Mouse (Mus musculus) adrenal gland, postnatal 10 days (tissue): ENCODE measurements at regions not wholly inside any gene's neighbourhood (a gene's known extent, or its start where the extent isn't known, plus 50 kb on each side); places are given as distances from the start of the nearest gene placed in this dataset.
A peak's percentile ranks its signal among the peaks of the same experiment; 100 is the strongest.

Source experiments
- DNase-seq: peaks from one replicate; pipeline ENCODE4 v3.0.0; 2021; ENCODE audit warnings: mixed read lengths

DNA sequence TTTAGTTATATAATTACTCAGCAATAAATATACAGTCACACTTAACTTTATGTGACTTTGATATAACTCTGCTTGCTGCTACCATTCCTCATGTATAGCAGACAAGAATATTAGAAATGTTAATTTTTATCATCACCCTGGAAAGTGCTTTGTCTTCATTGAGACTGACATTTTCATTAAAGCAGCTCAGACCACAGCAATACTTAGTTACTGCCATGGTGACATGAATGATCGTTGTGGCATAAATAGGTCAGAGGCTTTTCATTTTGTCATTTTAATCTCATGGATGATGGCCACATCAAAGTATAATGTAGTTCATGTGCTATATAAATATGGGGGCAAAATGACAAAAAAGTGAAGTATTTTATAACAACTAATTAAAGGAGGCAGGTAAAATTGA, 498.1 kb downstream of the Slc22a22 start:
- no peak for DNase-seq

DNA sequence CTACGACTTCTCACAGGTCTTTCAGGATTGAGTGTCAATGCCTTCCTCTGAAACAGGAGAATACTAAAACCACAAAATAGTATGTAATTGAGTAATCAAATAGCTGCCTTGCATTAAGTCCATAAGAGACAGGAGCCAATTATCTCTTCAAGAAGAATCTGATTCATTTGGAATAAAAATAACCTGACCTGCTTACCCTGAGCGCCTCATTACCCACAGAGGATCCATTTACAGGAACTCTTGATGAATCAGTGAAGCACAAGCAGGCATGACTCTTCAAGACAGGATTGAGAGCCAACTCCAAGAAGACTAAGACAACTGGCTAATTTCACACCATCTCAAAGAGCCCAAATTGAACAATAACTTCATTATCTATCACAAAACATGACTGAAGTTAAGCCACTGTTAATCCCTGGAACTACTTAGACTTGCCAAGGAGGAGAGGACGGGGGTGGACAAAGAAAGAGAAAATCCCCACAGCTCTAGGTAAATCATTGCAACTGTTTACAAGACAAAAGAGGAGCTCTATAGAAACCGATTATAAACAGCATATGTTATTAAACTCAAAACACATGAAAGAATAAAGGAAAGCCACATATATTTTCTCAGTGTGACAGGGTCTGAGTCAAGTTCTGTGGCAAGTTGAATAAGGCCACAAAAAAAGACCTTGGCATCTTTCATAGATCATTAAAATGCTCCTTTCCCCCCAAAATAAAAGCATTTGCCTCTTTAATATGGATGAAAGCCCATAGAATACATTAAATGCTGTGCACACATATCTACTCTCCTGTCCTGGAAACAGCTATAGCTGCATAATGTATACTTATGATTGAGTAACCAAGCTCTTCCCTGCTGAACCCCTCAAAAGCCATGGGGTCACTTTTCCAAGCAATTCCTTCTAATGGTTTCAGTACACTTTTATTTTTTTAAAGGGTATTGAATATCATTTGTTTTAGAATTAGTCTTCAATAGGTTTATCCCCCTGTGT, 501.7 kb downstream of the Slc22a22 start:
- DNase-seq = no peak

DNA sequence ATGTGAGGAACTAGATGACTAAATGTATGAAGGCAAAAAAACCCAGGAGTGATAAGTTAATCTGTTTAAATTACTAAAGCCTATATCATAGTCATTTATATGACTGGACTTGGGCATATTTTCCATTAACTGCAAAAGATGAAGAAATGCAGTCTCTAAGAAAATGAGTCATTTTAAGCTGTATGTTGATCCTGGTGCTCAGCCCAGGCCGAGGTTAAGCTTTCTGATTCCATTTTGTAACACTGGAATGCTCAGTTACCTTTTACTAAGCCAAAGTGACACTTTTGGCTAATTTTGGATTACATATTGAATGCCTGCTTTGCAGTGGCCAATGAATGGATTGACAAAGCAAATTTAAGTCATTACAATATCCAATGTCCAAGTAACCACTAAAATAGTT, 507.3 kb downstream of the Slc22a22 start:
- no peak for DNase-seq

DNA sequence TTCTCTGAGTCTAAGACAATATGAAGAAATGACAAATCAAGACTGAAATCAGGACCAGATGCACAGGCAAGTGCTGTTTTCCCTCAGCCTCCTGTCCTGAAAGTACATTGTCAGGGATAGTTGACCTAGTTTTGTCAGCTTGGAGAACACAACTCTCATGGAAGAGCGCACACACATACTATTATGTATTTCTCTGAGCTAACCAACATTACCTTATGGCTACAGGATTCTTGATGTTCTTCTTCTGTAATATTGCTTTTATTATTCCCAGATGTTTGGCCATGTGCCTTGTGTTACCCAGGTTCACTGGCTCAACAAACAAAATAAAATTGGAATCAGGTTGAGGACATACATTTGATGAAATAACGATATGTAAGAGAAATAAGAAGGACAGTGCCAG, 521.1 kb downstream of the Slc22a22 start:
- no peak for DNase-seq

DNA sequence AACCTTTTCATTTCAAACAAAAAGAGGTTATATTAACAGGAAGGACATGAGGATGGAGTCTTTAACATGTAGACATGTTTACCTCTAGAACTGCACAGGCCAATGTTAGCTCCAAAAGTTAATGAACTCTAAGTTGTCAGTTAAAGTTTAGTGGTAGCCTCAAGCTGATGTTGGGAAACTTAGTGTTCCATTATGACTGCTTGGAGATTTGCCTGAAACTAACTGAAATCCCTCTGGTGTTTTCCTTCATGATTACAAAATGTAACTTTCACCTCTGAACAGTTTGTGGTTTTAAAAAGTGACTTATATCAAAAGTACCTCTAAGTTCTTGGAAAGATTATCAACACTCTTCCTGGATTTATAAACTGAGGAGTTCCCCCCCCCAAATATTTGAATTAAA, 525.2 kb downstream of the Slc22a22 start:
- DNase-seq = no peak

DNA sequence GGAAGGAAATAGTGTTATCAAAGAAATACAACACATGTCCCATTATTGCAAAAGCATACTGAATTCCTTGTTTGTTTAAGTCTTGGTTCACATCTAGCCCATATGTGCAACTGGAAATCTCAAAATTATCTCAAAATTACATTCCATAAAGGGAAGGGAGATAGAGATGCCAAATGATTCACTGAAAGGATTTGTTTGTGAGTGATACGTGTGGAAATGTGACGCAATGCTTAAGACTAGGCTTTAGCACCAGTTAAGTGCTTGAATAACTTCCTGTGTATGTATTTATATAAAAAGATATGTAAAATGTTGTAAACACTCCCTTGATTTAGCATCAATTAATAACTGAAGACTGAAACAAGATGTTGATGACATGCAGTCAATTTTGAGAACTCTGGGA, 526.6 kb downstream of the Slc22a22 start:
- DNase-seq = no peak

DNA sequence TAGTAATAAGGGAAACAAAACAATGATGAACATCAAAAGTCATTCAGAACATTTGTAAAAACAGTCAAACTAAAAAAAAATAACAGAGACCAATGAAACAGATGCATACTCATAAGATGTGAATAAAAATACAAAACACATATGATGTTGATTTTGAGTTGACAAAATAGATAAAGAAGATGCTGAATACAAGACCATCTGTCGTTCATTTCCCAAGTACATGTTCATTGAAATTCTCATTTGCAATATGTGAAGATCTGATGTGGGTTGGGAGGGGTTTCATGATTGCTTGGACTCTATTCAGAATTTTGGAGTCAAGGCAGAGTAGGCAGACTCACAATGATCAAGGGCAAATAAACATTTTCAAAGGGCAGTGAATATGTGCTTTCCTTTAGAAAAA, 536.5 kb downstream of the Slc22a22 start:
- no peak for DNase-seq

DNA sequence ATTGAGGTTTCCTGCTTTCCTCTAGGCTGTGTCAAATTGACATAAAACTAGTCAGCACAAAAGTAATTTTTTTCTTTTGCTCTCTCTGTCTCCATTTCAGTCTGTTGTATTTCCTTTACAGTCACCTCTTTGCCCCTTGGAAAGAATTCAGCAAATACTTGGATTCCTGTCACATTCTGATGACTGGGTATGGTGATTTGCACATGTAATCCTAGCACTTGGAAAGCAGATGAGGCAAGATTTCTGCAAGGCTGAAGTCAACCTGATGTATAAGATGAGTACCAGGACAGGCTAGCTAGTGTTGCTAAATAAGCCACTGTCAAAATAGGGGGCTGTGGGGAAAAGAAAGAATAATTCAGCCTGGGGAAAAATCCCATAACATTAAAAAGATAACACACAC, 580.9 kb downstream of the Slc22a22 start:
- no peak for DNase-seq

DNA sequence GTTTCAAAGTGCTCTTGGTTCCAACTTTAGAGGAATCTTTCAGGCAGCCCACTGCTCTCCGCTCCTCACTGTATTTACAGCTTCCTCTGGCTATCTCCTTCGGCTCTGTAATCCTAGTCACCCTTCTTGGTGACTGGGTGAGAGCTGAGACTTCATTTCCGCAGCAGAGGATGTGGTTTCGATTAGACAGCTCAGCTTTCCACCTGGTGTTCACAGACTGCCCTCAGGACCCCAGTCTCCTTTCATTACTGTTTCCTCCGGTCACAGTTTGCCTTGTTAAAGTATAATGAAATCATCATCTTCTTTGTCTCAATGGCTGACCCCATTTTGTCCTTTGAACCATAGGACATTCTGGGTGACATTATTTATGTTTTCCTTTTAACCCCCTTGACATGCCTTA, 595.9 kb downstream of the Slc22a22 start:
- no peak for DNase-seq

DNA sequence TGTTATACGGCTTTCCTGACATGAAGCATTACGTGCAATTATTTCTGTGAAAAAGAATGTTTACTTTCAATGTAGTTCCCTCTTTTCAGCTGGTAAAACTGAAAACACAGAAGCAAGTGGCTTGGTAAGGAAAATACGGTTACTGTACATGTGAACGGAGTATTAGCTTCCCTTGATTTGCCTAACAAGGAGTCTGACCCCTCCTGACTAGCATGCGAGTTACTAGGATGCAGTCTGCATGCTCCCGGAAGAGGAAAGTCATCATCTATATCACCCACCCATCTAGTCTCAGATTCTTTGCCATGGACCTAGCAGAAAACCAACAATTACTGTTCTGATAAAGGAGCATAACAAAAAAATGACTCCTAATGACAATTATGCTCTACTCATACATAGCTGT, 611.5 kb downstream of the Slc22a22 start:
- no peak for DNase-seq

DNA sequence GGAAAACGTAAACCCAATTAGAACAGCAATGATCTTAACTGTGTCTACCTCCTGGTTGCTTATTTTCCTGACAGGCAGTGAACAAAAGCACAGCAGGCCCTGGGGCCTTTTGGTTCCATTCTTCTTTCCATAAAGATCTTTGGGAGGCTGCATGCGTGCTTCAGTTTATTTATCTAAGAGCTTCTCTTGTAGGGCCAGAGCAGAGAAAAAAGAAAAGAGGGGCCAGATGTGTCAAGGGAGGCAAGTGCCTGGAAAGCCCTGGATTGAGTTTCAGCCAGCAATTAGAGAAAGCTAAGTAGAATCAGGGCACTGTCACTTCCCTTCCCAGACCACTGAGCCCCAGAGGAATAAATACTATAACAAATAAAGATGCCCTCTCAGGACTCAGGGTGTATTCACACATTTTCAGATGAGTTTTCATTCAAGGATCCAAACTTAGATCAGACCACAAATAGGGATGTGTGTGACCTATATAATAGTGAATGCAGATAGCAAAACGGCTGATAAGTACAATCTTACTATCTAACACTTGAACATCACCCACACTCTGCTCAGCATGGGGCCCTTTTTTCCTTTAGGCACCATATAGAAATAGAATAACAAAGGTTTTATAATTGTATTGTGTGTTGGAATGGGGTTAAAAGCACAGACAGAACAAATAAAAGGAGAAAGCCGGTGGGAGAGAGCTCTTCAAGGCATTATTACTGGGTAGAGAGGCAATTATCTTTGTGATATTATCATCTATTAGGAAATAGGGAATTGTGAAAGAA, 612.2 kb downstream of the Slc22a22 start:
- no peak for DNase-seq

DNA sequence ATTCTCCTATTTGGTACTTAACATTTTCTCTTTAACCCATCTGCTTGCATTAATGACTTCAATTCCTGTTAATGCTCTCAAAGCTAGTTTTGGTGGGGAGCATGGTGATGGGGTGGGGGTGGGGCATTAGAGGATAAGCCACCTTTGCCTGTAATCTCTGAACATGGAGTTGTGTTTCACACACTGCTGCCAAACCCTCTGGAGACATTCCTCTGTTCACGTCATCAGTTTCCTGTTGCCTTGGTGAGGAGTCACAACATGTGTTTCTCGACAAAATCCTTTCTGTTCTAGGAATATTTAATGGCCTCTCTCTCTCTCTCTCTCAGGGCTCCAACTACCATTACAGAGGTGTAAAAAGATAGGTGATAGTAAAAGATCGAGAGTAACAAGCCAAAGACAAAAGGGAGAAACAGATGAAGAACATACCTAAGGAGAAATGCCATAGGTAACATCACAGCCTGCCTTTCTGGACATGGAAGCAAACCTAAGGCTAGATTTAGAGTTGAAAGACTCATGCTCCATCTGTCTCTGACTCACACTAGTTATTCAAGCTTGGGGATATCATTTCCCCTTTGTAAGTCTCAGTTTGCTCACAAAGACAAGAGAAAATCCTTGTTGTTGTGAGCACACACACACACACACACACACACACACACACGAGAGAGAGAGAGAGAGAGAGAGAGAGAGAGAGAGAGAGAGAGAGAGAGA, 618.6 kb downstream of the Slc22a22 start:
- no peak for DNase-seq

DNA sequence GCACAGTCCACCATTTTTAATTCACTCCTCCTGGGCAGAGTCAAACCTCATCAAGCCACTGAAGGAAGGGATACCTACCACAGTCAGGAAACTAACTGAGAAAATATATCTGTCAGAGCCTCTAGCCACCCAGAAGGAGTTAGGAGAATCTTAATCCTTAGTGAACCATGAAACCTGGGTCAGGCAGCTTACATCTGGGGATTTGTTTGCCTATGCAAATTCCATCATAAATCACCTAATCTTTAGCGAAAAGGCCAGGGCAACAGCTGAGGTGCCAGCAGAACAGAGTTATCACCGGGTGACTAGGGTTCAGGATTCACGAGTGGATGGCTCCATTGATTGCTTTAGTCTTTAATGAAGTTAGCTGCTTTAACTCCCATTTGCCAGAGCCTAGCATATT, 619.3 kb downstream of the Slc22a22 start:
- DNase-seq = no peak

DNA sequence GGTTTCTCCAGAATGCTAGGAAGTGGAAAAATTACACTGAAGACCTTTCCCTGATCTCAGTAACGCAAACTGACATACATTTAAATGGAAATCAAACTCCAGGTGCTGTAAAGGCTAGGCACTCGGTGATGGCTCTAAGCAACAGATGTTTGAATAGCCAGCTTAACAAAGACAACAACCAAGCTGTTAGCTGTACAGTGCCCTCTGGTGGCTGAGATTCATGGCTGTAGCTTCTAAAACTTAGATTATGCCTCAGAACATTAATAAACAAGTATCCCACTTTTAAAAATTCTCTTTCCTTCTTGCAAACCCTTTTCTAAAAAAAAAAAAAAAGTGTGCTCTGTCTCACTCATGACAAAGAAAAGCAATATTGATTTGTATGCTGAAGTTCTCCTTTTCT, 621.4 kb downstream of the Slc22a22 start:
- peak; percentile 72 for DNase-seq

DNA sequence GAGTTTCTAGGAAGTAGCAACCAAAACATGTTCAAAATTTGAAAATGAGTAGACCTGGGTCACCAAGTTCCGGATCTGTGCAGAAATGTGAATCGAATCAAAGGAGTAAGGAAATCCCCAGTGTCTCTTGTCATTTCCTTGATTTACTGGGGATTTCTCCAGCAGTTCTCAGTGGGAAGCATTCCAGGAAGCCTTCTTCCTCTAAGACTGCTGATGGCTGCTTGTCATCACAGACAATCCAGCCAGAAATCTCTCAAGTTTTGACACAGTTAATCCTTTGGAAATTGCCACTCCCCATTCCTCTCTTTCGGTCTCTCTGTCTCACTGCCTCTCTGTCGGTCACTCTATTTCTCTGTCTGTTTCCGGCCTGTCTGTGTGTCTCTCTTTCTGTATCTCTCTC, 624.3 kb downstream of the Slc22a22 start:
- no peak for DNase-seq

DNA sequence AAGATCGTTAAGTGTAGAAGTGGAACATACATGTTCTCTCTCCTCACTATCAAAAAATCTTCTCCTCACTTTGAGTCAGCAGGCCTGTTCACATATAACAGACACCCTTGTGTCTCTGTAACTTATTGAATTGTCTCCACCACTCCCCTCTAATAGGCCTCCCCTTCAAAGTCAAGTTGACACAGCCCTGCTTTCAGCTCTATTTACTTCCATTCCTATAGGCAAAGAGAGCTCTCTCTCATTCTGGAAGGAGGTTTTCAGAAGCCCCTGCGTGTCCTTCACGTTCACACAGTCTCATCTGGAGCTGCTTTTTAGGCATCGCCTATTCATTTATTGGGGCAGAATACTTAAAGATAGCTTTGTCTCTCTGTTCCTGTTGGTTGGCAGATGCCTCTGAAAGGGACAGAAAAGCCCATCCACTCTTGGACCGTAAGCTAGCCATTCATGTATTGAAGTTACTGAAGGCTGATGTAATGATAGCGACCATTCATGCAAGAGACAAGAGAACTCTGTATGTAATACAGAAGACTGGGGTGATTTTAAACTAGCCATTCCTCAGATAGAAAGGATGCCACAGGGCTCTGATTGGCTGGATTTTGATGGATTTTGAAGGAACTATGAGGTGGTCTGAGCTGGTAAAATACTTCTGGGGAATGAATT, 629.8 kb downstream of the Slc22a22 start:
- DNase-seq = no peak

DNA sequence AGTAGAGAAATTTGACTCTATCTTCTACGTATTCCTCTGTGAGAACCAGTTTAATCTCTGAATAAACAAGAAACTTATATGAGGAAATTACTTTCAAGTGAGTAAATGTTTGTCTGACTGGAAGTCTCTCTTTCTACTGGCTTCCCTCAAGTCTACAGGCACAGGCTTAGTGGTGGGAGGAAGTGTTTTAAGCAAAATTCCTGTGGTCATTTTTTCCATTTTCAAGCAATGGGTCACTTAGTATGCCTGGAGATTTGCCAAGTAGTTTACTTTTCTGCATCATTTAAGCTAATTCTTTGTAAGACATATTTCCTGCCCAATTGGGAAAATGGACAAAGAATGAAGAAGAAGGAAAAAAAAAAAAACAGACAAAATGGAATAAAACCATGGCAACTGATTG, 632.9 kb downstream of the Slc22a22 start:
- DNase-seq = no peak

DNA sequence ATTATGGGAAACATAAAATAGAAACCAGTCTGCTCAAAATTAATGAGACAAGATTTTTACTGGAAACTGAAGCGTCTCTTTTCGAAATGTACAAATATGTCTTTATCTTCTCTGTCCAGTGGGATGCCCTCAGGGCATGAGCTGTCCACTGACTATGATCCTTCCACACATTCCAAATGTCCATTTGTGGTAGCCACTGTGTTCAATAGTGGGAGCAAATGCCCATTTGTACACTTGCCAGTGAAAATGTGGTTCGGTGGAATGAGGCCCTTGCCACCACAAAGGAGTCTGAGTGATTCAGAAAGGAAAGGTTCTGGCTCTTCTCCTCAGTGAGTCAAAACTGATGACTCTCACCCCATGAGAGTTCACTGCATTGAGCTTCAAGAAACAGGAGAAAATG, 635.9 kb downstream of the Slc22a22 start:
- DNase-seq = no peak

DNA sequence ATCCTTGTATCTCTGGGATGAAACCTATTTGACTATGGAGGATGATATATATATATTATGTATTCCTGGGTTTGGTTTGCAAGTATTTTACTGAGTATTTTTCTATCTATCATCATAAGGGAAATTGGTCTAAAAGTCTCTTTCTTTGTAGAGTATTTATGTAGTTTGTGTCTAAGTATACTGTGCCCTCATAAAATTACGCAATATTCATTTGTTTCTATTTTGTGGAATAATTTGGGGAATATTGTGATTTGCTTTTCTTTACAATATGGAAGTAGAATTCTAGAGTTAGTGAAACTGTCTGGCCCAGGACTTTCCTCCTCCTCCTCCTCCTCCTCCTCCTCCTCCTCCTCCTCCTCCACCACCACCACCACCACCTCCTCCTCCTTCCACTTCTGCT, 640.1 kb downstream of the Slc22a22 start:
- no peak for DNase-seq

DNA sequence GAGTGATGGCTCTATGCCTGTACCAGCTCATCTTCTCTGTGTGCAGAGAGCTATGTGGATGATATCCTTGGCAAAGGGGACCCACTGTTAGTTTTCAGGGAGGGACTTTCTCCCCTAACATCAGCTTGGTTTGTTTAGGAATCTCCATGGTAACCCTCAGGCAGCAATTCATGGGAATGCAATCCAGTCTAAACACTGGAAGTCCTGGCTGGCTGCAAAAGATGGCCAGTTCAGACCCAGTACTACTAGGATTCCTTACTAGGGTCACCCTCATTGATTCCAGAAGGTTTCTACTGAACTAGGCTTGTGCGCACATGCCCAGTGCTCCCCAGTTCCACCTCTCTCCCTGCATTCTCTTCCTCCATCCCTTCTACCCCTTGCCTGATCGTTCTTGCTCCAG, 642.8 kb downstream of the Slc22a22 start:
- DNase-seq = no peak

DNA sequence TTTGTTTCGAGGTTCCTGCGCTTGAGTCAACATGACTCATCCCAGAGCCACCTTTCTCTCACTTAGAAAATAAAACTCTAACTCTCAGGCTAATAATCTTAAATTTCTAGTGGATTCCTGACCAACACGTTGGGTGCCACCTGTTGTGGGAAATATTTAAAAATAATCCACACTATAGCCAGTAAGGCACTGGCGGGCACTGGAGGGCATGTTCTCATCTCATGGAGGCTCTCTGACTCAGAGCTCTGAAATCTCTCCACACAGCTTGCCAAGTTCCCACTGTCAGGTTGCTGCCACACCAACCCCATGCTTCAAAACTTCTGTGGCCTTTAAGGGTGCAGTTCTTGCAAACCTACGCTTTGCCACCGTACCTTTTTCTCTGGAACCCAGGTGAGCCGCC, 644.8 kb downstream of the Slc22a22 start:
- DNase-seq = no peak

DNA sequence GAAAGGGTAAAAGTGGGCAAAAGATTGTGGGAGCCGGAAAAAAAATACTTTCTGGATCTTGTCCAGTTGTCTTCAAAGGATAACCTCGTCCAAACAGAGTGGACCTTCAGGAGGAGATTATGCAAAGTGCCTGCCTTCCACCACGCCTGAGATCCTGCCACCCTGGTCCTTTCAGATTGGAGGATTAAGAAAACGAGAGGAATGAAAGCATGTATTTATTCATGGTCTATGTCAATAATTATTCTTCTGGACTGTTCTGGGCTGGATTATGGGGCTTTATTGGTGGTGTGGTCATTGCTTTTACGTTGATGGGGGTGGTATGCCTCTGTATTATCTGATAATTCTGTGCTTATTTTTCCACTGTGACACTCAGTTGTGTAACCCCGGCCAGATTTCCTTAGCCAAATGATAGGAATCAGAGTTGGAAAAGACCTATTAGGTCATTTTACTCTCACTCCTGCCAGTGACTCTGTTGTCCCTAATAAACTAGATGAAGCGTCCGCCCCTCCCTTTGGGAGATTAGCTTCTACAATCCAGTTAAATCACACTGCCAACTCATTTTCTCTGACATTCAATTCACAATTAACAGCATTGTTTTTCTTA, 656.3 kb downstream of the Slc22a22 start:
- DNase-seq = no peak
